Mouse (Mus musculus) forebrain, embryonic 12.5 days (tissue): Measurements from ENCODE around the gene Dlst. TPM values are rescaled to one million over a fixed set of nuclear protein-coding genes. Genes with fewer than 3 reads are reported as not detected.

Experiments used
- ATAC-seq: fragments of 200-750 bp; cut with Nextera tagmentation; 2 replicates; pipeline ENCODE4 v1.8.0; 2017; ENCODE audit warnings: moderate TSS enrichment; ENCODE audit not compliant: low FRiP score
- H3K27ac ChIP-seq: fragments of 300-500 bp; sonication (generic); 2 replicates; pipeline ENCODE4 v1.5.1; 2016; ENCODE audit warnings: mild to moderate bottlenecking
- H3K27me3 ChIP-seq: fragments of 300-500 bp; sonication (generic); 2 replicates; pipeline ENCODE4 v1.6.1; 2016; ENCODE audit warnings: mild to moderate bottlenecking
- H3K36me3 ChIP-seq: fragments of 300-500 bp; sonication (generic); replicated peaks from 2 replicates; pipeline ENCODE4 v1.6.1; 2016; ENCODE audit warnings: mild to moderate bottlenecking
- H3K4me1 ChIP-seq: fragments of 300-500 bp; sonication (generic); 2 replicates; pipeline ENCODE4 v1.6.1; 2016
- H3K4me2 ChIP-seq: fragments of 300-500 bp; sonication (generic); 2 replicates; pipeline ENCODE4 v1.6.1; 2016; ENCODE audit warnings: mild to moderate bottlenecking, moderate library complexity
- H3K4me3 ChIP-seq: fragments of 300-500 bp; sonication (generic); replicated peaks from 2 replicates; pipeline ENCODE4 v1.5.1; 2016; ENCODE audit warnings: mild to moderate bottlenecking
- H3K9ac ChIP-seq: fragments of 300-500 bp; sonication (generic); 2 replicates; pipeline ENCODE4 v1.6.1; 2016; ENCODE audit warnings: mild to moderate bottlenecking
- H3K9me3 ChIP-seq: fragments of 300-500 bp; sonication (generic); 2 replicates; pipeline ENCODE4 v1.6.1; 2016
- WGBS: fragments of 180-500 bp; shearing (Covaris S2); methylation state at CpG from one replicate; pipeline ENCODE4 v1.1.7; 2016; 5-methylcytosine and 5-hydroxymethylcytosine counted together
- polyA plus RNA-seq: library from polyadenylated mRNA; unstranded; fragments of >200 nt; fragmentation: Nextera tagmentation; extraction: Ambion mirVana; gene quantifications from 2 replicates; pipeline ENCODE4 v1.2.1, GENCODE M21; 2016

Gene Dlst
- polyA plus RNA-seq, 1 experiment from 2014 or later = 109 TPM

DNA sequence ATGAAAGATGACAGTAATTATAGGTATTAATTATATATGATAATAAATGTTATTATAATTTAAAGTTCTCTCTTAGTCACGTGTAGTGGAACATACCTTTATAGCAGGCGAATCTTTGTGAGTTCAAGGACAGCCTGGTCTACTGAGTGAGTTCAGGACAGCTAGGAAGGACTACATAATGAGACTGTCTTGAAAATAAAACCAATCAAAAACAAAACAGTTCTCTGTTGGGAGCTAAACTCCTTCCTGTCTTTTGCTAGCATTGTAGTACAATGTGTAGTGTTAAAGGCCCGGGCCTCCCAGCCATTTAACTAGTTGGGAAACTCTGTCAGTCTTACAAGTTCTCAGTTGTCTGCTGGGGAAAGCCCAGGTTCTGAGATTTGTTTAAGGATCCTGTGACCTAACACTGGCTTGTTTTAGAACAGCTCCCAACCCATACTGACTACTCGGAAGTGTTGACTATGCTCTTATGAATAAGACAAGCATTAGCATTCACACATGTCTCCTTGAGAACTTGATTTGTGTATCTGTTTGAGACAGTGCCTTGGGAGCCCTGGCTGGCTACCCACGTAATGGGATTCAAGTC is 9.0 kb upstream of the Dlst start:
- 76% methylated on average over 5 of the region's 5 CpGs for WGBS
- no peaks in the 10 kb centered on the region for H3K9me3 ChIP-seq
- H3K36me3 ChIP-seq = no peaks in the 10 kb centered on the region
- H3K27ac ChIP-seq = no peak overlapping the region
- no peak for ATAC-seq
- H3K27me3 ChIP-seq = no peaks in the 10 kb centered on the region
- H3K4me1 ChIP-seq = peaks cover 6% of the 10 kb centered on the region
- H3K9ac ChIP-seq = no peak overlapping the region
- H3K4me2 ChIP-seq = no peak overlapping the region
- no peak overlapping the region for H3K4me3 ChIP-seq

DNA sequence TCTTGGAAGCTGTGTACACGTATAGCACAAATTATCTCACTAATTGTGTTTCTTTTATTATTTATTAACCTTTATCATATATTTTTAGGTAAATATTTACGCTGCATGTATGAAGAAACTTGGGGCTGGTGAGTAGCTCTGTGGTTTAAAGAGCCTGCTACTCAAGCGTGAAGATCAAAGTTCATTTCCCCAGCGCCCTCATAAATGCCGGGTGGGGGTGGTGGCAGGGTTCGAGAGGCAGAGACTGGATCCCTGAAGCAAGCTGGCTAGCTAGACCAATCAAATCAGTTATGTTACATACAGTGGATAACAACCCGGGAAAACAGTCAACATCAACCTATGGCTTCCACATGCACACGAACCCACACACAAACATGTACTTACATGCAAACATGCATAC is 7.5 kb upstream of the Dlst start:
- H3K4me3 ChIP-seq = no peak overlapping the region
- 83% methylated on average over 8 of the region's 8 CpGs for WGBS
- H3K4me1 ChIP-seq = peaks cover 7% of the 10 kb centered on the region
- H3K9me3 ChIP-seq = no peaks in the 10 kb centered on the region
- H3K9ac ChIP-seq = no peak overlapping the region
- no peaks in the 10 kb centered on the region for H3K27me3 ChIP-seq
- no peak overlapping the region for H3K4me2 ChIP-seq
- H3K27ac ChIP-seq = no peak overlapping the region
- no peak for ATAC-seq
- H3K36me3 ChIP-seq = no peaks in the 10 kb centered on the region

DNA sequence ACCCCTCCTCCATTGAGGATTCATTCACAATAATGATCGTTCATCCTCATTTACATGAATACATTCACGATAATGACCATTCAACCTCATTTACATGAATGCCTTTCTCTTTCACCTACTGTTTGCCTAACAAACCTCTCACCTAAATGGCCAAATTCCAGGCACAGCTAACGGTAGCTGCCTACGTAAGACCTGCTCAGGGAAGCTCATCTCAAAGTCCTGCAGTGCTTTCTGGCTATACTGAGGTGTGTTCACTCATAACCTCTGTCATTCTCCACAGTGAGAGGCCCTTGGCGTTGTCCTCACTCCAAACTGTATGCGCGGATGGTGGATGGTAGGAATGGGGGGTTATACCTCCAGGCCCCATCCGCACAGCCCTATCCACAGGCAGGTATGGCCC is 5.8 kb upstream of the Dlst start:
- H3K4me1 ChIP-seq = peaks cover 14% of the 10 kb centered on the region
- H3K4me3 ChIP-seq = no peak overlapping the region
- no peaks in the 10 kb centered on the region for H3K36me3 ChIP-seq
- H3K27me3 ChIP-seq = no peaks in the 10 kb centered on the region
- no peaks in the 10 kb centered on the region for H3K9me3 ChIP-seq
- H3K27ac ChIP-seq = no peak overlapping the region
- WGBS = 83% methylated on average over 8 of the region's 8 CpGs
- H3K9ac ChIP-seq = no peak overlapping the region
- no peak for ATAC-seq
- H3K4me2 ChIP-seq = no peak overlapping the region

DNA sequence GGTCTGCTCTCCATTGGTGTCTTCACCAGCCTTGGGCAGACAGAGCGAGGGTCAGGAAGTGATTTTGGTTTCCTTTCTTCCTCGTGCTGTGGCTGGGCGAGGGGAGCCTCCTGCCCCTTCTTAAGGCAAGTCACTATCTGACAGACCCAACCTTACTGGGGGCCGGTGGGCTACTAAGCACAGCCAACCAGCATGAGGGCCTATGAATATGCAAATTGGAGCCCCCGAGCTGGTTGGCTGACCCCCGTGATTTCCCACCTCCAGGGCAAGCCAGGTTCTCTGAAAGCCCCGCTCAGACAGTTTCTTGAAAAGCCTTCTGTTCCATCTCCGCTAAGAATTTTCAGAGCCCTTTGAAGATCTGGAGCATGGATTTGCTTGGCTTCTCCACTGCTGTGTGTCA is 4.3 kb upstream of the Dlst start:
- H3K9ac ChIP-seq = no peak overlapping the region
- H3K4me3 ChIP-seq = no peak overlapping the region; the same call in 1 of the 2 replicates
- no peaks in the 10 kb centered on the region for H3K9me3 ChIP-seq

DNA sequence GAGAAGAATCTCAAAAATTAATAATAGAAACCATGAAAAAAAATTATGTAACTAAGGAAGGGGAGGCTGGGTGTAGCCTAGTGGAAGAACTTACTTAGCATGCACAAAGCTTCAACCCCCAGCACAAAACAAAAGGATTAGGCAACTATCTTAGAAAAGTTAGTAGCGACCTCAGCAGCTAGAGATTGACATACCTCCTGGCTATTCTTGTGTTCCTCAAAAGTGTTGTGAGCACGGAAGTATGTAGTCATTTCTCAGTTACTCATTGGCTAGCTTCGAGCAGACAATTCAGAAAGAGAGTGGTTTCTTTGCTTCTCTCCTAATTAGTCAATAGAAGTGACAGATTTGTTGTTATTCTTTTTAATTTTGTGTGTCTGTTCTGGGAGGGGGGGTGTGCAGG is 2.0 kb upstream of the Dlst start:
- H3K27ac ChIP-seq = no peak overlapping the region
- H3K4me3 ChIP-seq = no peak overlapping the region
- H3K27me3 ChIP-seq = no peaks in the 10 kb centered on the region
- 56% methylated on average over 3 of the region's 3 CpGs for WGBS
- H3K4me1 ChIP-seq = peaks cover 39% of the 10 kb centered on the region
- no peaks in the 10 kb centered on the region for H3K9me3 ChIP-seq
- no peak overlapping the region for H3K4me2 ChIP-seq
- no peak for ATAC-seq
- H3K9ac ChIP-seq = no peak overlapping the region
- no peaks in the 10 kb centered on the region for H3K36me3 ChIP-seq

More for the DNA sequence above, 4.3 kb upstream of the Dlst start:
- ATAC-seq = no peak
- Histone ChIP-seq H3K4me2 (0 out of 2 replicates have a peak overlapping the region, but pooled peaks have one; percentile 10), H3K36me3 (no peaks in the 10 kb centered on the region), H3K27me3 (no peaks in the 10 kb centered on the region), H3K4me1 (peaks cover 20% of the 10 kb centered on the region), H3K27ac (no peak overlapping the region)
- 3% methylated on average over 8 of the region's 8 CpGs for WGBS

DNA sequence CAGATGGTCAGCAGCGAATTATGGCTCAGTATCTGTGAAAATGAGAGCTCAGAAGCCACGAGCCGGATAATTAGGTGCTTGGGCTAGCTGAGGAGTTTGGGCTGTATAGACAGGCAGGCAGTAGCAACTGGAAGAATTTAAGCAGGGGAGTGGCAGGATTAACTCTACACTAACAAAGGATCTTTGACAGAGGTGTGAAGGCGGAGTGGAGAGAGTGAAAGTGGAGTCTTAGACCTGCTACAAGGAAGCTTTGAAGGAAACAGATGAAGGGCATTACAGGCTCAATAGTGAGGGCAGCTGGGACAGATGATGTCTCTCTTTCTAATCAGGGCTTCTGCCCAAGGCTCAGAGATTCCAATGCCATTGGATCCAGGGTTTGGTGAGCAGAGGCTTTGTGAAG is 1.2 kb upstream of the Dlst start:
- Histone ChIP-seq H3K4me1 (peaks cover 39% of the 10 kb centered on the region), H3K9ac (no peak overlapping the region), H3K27me3 (no peaks in the 10 kb centered on the region), H3K4me3 (no peak overlapping the region), H3K36me3 (no peaks in the 10 kb centered on the region), H3K9me3 (no peaks in the 10 kb centered on the region), H3K4me2 (peak overlapping the region; percentile 90; the same call in 1 of the 2 replicates), H3K27ac (no peak overlapping the region)
- 22% methylated on average over 4 of the region's 4 CpGs for WGBS
- no peak for ATAC-seq

DNA sequence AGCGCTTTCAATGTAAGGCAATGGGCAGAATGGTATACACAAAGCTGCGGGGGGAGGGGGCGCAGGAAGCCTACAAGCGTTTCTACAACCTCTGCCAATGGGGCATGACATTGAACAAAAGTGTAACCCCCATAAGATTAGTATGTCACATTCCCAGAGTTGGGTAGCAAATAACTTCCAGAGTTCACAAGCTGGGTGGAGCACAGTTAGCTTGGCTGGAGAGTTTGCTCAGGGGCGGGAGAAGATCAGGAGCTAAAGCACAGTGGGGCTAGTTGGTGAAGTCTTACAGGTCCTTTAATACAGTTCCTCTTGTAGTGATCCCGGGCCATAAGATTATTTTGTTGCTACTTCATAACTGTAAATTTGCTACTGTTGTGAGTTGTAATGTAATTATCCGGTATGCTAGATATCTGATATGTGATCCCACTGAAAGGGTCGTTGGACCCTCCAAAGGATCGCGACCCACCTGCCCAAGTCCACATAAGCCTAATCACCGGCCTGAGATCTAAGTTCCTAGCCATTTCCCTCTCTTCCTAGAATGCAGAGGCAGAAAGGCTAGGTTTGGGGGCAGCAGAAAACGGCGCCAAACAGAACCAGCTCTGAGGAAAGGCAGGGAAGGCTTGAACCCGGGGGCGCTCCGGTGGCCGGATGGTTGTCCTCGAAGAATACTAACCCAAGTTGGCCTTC is 479 bp upstream of the Dlst start:
- peak overlapping the region; percentile 98 for H3K9ac ChIP-seq
- H3K27me3 ChIP-seq = no peaks in the 10 kb centered on the region
- H3K36me3 ChIP-seq = peaks cover 7% of the 10 kb centered on the region; the same call in 1 of the 2 replicates
- WGBS = 16% methylated on average over 15 of the region's 18 CpGs
- peak overlapping the region; percentile 85 for H3K27ac ChIP-seq
- peaks cover 39% of the 10 kb centered on the region for H3K4me1 ChIP-seq
- peak; percentile 13; the same call in 1 of the 2 replicates for ATAC-seq
- H3K4me3 ChIP-seq = peak overlapping the region; percentile 99
- peak overlapping the region; percentile 90 for H3K4me2 ChIP-seq
- no peaks in the 10 kb centered on the region for H3K9me3 ChIP-seq

DNA sequence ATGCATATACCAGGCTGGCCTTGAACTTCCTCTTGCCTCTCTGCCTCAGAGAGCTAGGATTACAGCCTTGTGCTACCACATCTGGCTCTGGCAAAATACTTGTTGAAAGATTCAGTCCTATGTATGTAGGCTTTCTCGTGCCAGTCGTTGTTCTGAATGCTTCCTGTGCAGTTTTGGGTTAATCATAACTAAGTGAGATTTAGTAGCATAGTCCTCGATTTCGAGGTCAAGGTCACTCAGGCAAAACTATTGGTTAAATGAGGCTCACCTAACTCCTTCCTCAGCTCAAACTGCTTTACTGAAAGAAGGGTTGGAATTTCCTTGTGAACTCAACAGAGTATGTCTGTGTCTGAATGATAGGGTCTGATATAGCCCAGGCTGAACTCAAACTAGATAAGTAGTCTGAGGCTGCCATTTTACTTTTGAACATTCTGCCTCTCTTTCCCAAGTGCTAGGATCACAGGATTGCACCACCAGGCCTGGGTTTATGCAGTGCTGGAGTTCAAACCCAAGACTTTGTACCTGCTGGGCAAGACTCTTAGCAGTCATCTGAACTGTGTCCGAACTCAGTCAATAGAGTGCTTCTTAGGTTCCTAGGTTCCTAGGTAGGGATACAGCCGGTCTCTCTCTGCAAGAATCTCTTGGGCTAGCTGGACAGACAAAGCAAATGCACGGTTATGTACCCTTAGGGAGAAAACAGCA is 2.1 kb downstream of the Dlst start:
- Histone ChIP-seq H3K27ac (no peak overlapping the region), H3K9ac (no peak overlapping the region), H3K27me3 (no peaks in the 10 kb centered on the region), H3K9me3 (no peaks in the 10 kb centered on the region), H3K36me3 (peaks cover 15% of the 10 kb centered on the region; the same call in 1 of the 2 replicates), H3K4me3 (peak overlapping the region; percentile 99; the same call in 1 of the 2 replicates), H3K4me2 (peak overlapping the region; percentile 90), H3K4me1 (peaks cover 32% of the 10 kb centered on the region)
- no peak for ATAC-seq
- 92% methylated on average over 7 of the region's 7 CpGs for WGBS

DNA sequence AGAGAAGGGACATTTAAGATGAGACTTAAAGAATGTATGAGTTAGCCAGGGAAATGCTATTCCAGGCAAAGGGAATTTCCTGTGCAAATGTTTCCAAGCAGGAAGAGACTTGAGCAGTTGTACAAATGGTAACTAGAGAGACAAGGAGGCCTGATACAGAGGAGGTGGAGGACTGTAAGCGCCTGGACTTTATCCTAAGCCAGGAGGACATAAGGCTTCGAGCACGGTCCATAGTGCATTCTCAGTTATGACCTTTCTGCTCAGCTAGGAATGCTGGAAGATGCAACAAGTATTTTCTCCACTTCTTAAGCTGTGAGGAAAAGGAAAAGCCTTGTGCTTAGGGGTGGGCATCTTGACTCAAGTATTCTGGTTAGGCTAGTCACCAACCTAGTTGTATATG is 2.7 kb downstream of the Dlst start:
- Histone ChIP-seq H3K4me2 (no peak overlapping the region), H3K27ac (no peak overlapping the region), H3K9ac (no peak overlapping the region), H3K4me3 (no peak overlapping the region), H3K36me3 (peaks cover 17% of the 10 kb centered on the region; the same call in 1 of the 2 replicates), H3K27me3 (no peaks in the 10 kb centered on the region), H3K4me1 (peaks cover 32% of the 10 kb centered on the region), H3K9me3 (no peaks in the 10 kb centered on the region)
- WGBS = 92% methylated on average over 3 of the region's 3 CpGs
- ATAC-seq = no peak

DNA sequence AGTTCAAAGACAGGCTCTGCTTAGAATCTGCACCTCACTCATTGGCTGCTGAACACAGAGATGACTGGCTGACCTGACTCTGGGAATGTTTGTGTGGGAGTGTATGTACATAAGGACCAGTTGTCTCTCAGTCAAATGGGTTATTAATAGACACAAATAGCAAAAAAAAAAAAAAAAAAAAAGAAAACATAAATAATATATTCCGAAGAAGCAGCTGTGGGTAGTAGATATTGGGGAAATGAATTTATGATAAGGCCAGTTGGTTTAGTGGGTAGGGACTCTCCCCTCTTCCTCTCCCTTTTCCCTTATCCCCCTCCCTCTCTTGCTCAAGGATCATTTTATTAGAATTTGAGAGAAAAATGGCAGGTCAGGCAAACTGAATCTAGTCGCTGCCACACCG is 3.3 kb downstream of the Dlst start:
- Histone ChIP-seq H3K9ac (no peak overlapping the region), H3K27ac (no peak overlapping the region), H3K27me3 (no peaks in the 10 kb centered on the region), H3K4me2 (no peak overlapping the region), H3K4me3 (no peak overlapping the region), H3K9me3 (no peaks in the 10 kb centered on the region), H3K36me3 (peaks cover 23% of the 10 kb centered on the region), H3K4me1 (peaks cover 32% of the 10 kb centered on the region)
- WGBS = 93% methylated on average over 3 of the region's 3 CpGs
- no peak for ATAC-seq

DNA sequence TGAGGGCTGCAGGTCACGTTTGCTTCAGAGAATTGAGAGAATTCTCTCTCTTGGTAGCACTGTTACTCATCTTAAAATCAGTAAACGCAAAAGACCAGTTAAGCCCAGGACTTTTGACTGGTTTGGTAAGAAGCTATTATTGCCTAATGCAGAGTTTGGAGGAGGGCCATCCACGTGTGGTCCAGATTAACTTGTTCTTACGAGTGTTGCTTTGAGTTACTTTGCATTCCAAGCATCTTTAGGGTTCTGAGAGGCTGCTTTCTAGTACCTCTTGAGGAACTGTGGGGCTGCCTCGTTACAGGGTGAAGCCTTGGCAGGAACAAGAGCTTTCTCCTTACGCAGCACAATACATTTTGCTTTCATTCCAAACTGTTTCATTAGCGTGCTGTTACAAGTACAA is 5.0 kb downstream of the Dlst start:
- no peak overlapping the region for H3K4me3 ChIP-seq
- H3K27me3 ChIP-seq = no peaks in the 10 kb centered on the region
- H3K9me3 ChIP-seq = no peaks in the 10 kb centered on the region
- H3K36me3 ChIP-seq = peaks cover 39% of the 10 kb centered on the region
- 64% methylated on average over 7 of the region's 7 CpGs for WGBS
- H3K4me1 ChIP-seq = peaks cover 21% of the 10 kb centered on the region
- no peak overlapping the region for H3K9ac ChIP-seq
- H3K27ac ChIP-seq = no peak overlapping the region
- no peak overlapping the region for H3K4me2 ChIP-seq
- ATAC-seq = no peak

DNA sequence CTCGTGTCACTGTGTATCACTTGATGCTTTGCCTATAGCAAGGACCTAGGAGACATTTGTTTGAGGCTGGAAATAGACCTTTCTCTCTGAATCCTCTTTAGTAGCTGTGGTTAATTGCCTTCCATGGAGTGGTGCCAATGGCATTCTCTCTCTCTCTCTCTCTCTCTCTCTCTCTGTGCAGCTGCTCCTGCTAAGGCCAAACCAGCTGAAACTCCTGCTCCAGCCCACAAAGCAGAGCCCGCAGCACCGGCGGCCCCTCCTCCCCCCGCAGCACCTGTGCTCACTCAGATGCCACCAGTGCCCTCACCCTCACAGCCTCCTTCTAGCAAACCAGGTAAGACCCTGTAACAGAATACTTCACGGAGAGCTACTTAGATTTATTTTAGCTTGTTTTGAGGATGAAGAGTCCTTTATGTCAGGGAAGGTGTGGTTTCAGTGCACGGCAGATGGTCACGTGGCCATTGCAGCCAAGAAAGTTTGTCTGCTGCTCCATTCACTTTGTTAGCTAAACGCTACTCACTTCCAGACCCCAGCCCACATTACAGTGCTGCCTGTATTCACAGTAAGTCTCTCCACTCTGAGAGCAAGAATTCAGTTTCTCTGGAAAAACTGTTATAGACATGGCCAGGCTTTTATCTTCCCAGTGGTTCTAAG is 11.3 kb downstream of the Dlst start:
- Histone ChIP-seq H3K9me3 (no peaks in the 10 kb centered on the region), H3K27ac (no peak overlapping the region), H3K9ac (no peak overlapping the region), H3K4me3 (no peak overlapping the region), H3K36me3 (peaks cover 77% of the 10 kb centered on the region), H3K4me1 (no peaks in the 10 kb centered on the region), H3K27me3 (no peaks in the 10 kb centered on the region), H3K4me2 (no peak overlapping the region)
- WGBS = 88% methylated on average over 9 of the region's 9 CpGs
- no peak for ATAC-seq
